Mouse (Mus musculus) splenic B cell, adult 2 months (primary cell): Measurements from ENCODE around the gene Sec24b.

Experiments used
- DNase-seq: peaks from one replicate; pipeline ENCODE4 v3.0.0-alpha.2; 2011; ENCODE audit warnings: low read depth, low spot score
- H3K27me3 ChIP-seq: 2 replicates; pipeline ENCODE4 v1.6.1; 2012; ENCODE audit warnings: mild to moderate bottlenecking, low read length, moderate library complexity, mixed read lengths; ENCODE audit not compliant: control insufficient read depth, poor library complexity, insufficient read depth, severe bottlenecking
- H3K36me3 ChIP-seq: 2 replicates; pipeline ENCODE4 v1.6.1; 2012; ENCODE audit warnings: mild to moderate bottlenecking, low read length, moderate library complexity, mixed read lengths; ENCODE audit not compliant: control insufficient read depth, poor library complexity, insufficient read depth, severe bottlenecking

The Sec24b gene

DNA sequence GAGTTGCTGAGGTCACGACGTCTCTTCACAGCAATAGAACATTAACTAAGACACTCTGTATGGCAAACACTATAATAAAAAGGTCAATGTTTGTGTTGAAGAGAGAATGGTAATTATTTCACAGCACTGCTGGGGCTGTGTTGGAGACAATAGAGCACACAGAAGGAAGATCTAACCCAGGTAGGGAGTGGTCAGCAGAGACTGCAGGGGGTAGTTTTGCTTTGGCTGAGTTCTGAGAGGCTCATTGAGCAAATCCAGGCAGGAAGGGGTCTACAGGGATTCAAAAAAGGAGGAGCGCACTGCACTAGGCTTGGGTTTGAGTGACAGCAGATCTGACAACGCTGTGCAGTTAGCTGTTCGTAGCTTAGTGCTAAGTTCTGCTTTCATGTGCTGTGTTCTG, 85.0 kb downstream of the Sec24b start:
- Histone ChIP-seq H3K36me3 (no peaks in the 10 kb centered on the region), H3K27me3 (no peaks in the 10 kb centered on the region)
- DNase-seq = no peak

DNA sequence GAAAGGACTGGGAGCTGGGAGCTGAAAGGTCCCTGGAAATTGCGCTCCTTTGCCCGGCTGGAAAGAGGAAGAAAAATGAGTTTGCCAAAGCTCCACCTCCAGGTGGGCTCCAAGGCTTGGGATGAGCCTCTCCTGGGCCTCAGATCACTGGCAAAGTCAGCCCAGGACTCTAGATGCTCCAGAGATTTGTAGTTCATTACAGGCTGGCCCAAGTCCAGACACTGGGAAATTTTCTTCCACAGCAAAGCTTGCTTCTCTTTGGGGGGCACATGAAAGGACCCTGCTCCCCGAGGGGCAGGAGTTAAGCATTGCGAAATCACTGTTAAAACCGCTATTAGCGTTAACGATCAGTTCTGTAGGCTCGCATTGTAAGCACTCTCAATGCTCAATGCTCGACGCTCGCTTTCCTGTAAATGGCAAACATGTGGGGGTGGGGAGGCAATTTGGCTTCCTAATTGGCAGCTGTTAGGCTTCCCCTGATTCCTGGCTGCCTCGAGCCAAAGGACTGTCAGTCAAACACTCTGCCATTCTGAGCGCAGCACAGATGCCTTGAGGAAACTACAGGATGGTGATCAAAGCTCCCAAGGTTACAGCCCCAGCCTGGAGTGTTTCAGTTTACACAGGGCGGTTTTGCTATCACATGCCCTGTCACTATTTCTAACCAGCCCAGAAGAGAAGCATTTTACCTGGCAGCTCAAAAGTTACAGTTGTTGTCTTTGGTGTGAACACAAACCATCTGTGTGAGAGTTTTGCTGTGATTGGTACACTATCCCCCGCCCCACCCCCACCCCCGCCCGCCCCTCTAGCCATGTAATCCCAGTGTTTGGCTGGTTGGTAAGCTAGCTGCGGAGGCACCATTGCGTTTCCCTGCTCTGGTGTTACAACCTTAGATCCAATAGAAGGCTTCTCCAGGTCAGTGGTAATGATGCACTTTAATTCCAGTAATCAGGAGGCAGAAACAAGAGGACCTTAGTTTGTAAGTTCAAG, 90.5 kb downstream of the Sec24b start:
- DNase-seq = peak; percentile 4
- Histone ChIP-seq H3K27me3 (no peaks in the 10 kb centered on the region; the same call in 1 of the 2 replicates), H3K36me3 (no peaks in the 10 kb centered on the region)

DNA sequence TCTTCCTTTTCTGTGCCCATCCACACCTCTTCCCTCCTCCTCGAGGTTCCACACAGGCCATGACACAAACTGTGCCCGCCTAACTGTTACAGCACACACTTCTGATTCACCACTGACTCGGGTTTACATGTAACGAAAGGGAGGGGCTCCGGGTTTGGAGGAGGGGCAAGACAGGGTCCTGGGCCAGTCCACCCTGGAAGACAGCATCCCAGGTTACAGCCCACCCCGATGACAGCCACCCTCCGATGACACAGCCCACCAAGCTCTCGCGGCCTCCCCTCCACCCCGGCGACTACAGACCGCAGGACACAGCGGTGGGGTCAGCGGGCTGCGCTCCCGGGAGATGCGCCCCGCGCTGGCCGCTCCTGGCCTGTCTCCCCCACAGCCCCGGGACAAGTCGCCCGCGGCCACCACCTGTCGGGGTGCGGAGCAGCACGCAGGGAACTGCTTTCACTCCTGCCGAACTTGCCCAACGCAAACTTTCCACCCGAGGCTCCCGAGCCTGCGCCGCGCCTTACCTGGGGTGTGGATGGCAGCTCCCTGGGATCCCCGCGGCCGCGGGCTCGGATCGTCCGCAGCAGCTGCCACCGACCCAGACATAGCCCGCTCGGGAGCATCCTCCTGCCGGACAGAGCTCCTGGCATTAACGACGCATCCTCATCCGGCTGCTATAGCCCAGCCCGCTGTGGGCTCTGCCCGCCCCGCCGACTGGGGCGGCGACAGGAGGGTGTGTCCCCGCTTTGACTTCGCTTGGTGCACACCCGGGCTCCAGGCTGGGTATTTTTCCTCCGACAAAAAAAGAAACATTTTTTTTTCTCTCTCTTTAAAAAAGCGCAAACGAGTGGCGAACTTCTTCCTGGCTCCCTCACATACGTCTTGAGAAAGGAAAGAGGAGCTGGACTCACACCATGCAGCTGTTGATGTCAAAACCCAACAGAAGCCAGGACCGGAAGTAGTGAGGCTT, 91.6 kb downstream of the Sec24b start, which contains the start of gene Mcub:
Gene Mcub, minus strand, starts transcription at position 775 of the 964 bp plus-strand sequence.
- no peaks in the 10 kb centered on the region for H3K36me3 ChIP-seq
- peak; percentile 55 for DNase-seq
- no peaks in the 10 kb centered on the region; the same call in 1 of the 2 replicates for H3K27me3 ChIP-seq

DNA sequence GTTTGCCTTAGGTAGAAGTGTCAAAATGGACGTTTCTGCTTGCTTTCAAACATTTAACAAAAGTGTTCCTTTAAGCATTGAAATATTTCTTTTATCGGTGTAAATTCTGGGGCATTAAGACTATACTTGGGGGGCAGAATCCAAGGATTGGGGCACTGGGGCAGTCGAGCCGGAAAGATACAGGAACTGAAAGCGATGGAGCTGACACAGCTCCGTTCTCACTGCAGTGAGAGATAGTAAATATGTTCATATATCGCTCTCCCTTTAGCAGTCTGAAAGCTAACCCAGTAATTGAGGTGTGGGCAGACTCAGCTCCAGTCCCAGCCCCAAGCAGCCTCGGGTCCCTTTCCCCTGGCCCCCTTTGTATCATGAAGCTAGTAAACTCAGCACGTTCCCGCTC, 92.3 kb downstream of the Sec24b start:
- Histone ChIP-seq H3K27me3 (no peaks in the 10 kb centered on the region; the same call in 1 of the 2 replicates), H3K36me3 (no peaks in the 10 kb centered on the region)
- DNase-seq = no peak

DNA sequence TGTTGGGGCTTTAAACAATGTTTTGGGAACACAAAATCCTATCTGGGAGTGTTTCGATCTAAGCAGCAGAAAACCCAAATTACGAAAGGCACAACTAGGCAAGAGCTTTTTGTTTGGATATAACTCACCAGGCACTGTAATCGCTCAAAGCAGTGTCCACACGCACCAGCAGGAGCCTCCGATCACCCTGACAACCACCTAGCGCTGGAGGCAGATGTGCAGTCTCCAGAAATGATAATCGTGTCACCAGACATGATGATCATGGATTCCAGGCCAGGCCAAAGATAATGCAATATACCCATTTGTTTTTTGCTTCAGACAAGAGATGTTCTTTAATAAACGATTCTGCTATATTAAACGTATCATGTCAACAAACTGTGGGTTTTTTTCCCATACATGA, 93.5 kb downstream of the Sec24b start:
- H3K27me3 ChIP-seq = no peaks in the 10 kb centered on the region; the same call in 1 of the 2 replicates
- no peaks in the 10 kb centered on the region for H3K36me3 ChIP-seq
- DNase-seq = no peak

DNA sequence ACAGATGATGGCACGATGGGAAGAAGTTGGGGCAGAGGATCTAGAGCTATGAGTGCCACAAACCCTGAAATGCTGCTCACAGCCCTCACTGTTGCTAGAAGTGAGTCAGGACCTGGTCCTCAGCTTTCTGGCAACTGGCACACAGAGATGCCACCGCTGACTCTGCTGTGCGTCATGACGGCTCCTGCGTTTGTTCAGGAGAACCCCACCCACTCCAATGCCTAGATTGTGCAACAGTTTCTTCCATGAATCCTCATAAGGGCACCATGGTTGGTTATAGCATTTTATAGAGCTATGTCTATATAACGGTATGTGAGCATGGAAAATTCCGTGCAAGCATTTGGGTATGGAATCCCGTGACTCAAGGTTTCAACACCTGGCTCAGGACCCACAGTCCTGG, 96.7 kb downstream of the Sec24b start:
- no peak for DNase-seq
- no peaks in the 10 kb centered on the region; the same call in 1 of the 2 replicates for H3K27me3 ChIP-seq

DNA sequence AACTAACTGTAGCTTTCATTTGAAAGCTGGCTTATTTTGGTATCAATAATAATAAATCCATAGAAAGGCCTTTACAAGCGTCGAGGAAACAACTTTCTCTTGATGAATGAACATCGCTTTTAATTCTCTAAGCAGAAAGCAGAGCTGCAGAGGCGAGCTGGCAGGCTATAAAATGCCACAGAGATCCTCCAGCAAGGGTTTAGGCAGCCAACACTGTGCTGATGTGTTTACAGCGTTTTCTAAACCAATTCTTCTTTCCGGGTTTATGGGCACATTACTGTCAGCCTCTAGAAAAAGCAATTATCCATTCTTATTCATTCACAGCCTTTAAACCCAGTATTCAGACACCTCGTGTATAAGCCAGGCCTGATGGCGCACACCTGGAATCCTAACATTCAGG, 98.8 kb downstream of the Sec24b start:
- DNase-seq = no peak
- H3K27me3 ChIP-seq = no peaks in the 10 kb centered on the region
- H3K36me3 ChIP-seq = no peaks in the 10 kb centered on the region

More for the DNA sequence above, 96.7 kb downstream of the Sec24b start:
- no peaks in the 10 kb centered on the region for H3K36me3 ChIP-seq

DNA sequence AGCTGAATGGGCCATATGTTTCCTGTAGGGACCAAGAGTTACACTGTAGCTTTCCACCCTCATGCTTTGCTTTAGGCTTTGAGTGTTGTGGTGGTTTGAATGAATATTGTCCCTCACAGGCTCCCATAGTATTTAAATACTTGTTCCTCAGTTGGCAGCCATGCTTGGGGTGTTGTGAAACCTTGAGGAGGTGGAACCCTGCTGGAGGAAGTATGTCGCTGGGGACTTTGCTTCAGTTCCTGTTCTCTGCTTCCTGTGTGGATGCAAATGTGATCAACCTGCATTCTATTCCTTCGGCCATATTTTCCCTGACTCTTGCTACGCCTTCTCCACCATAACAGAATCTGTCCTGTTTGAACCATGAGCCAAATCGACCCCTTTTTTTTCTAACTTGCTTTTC, 108.1 kb downstream of the Sec24b start:
- no peak for DNase-seq
- Histone ChIP-seq H3K36me3 (no peaks in the 10 kb centered on the region; the same call in 1 of the 2 replicates), H3K27me3 (no peaks in the 10 kb centered on the region)

DNA sequence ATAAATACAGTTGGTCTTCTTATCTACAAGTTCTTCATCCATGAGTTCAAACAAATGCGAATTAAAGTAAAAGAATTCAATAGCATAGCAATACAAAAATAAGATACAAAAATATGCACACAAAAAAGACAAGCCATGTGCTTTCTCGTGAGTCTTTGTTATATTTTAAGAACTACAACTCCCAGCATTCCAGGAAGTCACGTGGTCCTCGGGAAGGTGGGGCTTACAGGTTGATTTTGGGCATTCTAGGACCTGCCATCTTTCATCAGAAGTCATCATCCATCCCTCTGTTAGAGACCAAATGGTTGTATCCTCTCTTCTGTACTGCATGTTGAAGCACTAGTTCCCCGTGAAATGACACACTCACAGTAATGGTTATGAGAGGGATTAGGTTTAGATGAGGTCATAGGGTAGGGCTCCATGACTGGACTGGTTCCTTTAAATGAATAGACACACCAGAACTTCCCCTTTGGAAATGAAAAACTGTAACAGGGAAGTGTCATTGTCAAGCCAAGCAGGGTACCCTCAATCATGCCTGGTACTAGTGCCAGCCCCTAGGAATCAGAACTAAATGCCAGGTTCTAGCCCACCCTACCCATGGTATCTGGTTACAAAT, 112.1 kb downstream of the Sec24b start:
- no peaks in the 10 kb centered on the region for H3K27me3 ChIP-seq
- no peak for DNase-seq

DNA sequence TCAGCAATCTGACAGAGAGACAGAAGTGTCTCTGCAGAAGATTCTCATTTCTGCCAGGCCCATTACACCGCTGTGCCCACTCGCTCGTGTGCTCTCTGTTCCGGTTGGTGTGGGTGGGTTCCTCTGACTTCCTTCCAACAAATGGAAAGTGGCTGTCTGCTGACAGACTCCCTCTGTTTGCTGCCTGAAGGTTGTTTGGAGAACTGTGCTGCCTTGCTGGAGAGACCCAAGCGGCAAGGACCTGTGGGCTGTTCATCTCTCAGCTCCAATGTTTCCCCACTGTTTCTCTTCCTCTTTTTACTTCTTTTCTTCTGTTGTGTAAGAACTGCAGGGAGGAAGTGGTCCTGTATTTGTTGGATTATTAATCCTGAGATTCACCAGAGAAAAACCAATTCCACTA, 113.0 kb downstream of the Sec24b start:
- no peaks in the 10 kb centered on the region for H3K36me3 ChIP-seq
- H3K27me3 ChIP-seq = no peaks in the 10 kb centered on the region
- DNase-seq = no peak

More for the DNA sequence above, 112.1 kb downstream of the Sec24b start:
- no peaks in the 10 kb centered on the region for H3K36me3 ChIP-seq

DNA sequence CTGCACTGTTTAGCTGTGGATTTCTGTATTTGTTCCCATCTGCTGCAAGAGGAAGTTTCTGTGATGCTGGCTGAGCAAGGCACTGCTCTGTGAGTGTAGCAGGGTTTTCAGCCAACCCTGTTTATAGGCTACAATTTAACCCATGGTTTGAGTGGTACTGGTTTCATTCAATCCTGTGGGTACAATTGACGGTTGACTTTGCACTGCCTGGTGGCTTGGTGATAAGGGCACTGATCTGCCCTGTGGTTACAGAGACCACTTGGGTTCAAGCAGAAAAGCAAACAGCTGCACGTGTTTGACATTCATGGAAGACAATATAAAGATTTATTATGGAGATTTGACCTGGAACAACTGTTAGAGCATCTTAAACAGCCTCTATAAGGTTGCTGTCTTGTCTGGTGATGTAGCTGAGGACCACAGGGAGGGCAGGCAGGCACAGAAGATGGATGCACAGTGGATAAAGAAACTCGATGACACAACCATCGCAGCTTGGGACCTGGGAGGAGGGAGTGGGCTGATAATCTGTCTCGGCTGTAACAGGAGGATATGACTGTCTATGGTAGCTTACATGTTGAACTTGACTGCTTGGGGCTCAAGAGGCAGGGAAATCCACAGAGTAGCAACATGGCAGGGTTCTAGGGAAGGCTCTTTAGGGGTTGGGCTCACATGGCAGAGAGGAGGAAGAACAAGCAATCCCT, 115.0 kb downstream of the Sec24b start:
- Histone ChIP-seq H3K27me3 (no peaks in the 10 kb centered on the region), H3K36me3 (no peaks in the 10 kb centered on the region)
- no peak for DNase-seq

DNA sequence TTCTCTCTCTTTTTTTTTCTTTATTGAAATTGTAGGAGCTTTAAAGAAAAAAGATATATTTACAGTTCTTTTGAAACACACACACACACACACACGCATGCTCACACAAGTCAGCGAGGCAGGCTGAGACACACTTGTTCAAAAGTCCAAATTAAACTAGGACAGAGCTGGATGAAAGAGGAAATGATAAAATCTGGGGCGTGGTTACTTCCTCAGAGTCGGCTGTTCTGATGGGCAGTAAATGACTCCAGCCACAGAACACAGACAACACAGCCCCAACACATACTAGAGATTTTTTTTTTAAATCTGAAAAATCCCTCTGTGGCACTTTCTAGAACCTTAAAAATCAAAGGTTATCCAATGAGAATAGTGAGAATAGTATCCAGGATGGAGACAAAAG, 117.5 kb downstream of the Sec24b start:
- no peaks in the 10 kb centered on the region for H3K27me3 ChIP-seq
- H3K36me3 ChIP-seq = no peaks in the 10 kb centered on the region
- no peak for DNase-seq

DNA sequence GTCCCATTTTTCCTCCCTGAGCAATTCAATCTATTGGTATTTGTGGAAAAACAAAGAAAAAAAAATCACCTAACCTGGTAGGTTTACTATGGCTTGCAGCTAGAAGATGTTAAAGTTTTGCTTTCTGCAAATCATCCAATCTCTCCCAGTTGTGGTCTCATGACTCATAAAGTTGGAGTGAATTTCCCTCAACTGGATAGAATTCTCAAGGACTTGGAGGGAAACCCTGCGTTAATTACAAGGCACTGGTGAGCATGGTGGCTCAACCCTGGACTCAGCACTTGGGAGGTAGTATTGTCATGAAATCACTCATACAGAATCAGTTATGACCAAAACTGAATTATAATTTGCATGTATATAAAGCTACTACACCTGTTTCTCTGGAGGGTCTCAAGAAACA, 120.1 kb downstream of the Sec24b start:
- H3K36me3 ChIP-seq = no peaks in the 10 kb centered on the region
- no peaks in the 10 kb centered on the region for H3K27me3 ChIP-seq
- DNase-seq = no peak

DNA sequence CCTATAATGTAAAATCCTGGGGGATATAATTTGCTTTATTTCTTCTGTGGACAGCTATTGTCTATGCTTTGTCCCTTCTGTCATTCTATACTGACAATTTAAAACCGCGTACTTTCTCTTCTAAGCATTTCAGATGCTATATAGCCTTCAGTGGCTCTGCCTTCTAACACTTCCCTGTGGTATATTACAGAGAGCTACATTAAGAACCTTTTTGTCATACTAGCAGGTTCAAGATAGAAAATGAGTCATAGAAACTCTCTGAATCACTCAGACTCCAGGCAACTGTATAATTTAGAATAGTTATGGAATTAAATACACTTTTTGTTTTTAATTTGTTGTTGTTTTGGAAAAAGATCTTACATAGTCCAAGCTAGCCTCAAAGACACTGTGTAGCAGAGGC, 120.6 kb downstream of the Sec24b start:
- no peaks in the 10 kb centered on the region for H3K36me3 ChIP-seq
- H3K27me3 ChIP-seq = no peaks in the 10 kb centered on the region
- DNase-seq = no peak
